Mouse (Mus musculus) telencephalon, adult 2 months (tissue): Measurements from ENCODE around the gene Rabep2.

Source experiments
- DNase-seq: peaks from one replicate; pipeline ENCODE4 v3.0.0-alpha.2; 2011; ENCODE audit warnings: low read depth, low spot score

The Rabep2 gene

DNA sequence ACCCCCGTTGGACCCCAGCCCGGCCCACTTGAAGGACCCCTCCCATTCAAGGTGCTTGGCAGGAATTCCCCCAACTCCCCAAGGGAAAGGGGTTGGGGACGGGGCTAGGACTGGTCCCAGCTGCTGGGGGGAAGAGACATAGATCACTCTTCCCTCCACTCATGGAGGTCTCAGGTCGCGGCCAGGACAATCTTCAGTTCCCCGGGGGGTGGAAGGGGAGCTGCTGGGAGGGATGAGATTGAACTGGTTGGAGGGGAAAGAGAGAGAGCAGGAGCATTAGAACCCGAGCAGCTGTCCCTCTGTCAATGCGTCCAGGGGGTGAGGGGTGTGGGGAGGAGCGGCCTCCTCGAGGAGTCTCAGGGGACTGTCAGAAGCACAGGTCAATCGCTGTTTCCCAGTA is 63.4 kb downstream of the Rabep2 start:
- no peak for DNase-seq

DNA sequence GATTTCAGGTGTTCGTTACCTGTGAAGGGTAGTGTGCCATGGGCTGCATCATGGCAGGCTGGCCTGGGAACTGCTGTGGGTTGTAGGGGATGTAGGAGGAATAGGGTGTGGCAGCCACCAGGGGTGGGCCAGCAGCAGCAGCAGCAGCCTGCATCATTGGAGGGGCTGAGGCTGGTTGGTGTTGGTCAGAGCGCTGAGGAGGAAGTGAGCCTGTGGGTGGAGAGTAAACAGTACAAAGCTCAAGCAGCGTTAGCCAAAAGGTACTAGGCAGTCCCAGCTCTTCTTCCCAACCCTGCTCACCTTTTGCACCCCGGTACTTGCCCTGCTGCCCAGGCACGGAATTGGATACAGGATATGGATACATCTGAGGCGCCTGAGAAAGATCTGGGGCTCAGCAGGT is 65.6 kb downstream of the Rabep2 start:
- DNase-seq: no peak

DNA sequence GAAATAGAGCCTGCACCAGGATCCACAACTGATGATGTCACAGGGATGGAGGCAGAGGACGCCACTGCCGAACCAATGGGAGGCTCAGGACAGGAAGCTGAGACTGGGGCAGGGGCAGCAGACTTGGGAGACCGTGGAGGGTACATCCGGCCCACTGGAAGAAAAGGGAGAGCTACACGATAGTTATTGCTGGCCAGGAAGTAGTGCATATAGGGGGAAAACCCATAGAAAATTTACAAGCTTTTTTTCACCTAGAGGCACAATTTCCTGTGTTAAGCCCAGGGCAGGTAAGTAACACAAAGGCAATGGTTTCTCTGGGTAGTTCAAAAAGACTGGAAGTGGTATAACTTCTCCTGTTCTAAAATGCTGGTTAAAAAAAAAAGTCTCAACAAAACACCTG is 67.9 kb downstream of the Rabep2 start:
- no peak for DNase-seq

- DNase-seq: no peak
Measured at GRCm38 (mm10) chr7:126497966-126498365, 69.4 kb downstream of the Rabep2 start.
